Mouse (Mus musculus) G1E (cell line): ENCODE measurements around the gene Gm20431.

Experiments used
- CTCF ChIP-seq: IDR thresholded peaks from 2 replicates; pipeline ENCODE4 v1.5.1; 2012; ENCODE audit warnings: low read depth, low read length, inconsistent platforms, mixed read lengths
- GATA1 ChIP-seq: IDR thresholded peaks from 2 replicates; pipeline ENCODE4 v1.6.1; 2012; ENCODE audit warnings: borderline replicate concordance, low read length, inconsistent platforms, mixed read lengths
- GATA2 ChIP-seq: IDR thresholded peaks from 2 replicates; pipeline ENCODE4 v1.6.1; 2012; ENCODE audit warnings: low read depth, low read length, inconsistent platforms, borderline replicate concordance
- POLR2AphosphoS5 ChIP-seq: IDR thresholded peaks from 2 replicates; pipeline ENCODE4 v1.6.1; 2012; ENCODE audit warnings: low read depth, low read length, inconsistent platforms; ENCODE audit not compliant: insufficient replicate concordance

GRCm38 (mm10) chr2:167578521-167578920 is 82.8 kb downstream of the Gm20431 start:
- no peak for TF ChIP-seq CTCF
- TF ChIP-seq GATA2, result no peak
- TF ChIP-seq POLR2AphosphoS5, result no peak
- TF ChIP-seq GATA1, result no peak
